Mouse (Mus musculus) kidney, postnatal 14 days (tissue): ENCODE measurements around the gene Stx1a.

ENCODE experiments used
- DNase-seq: peaks from one replicate; pipeline ENCODE4 v3.0.0; 2022; ENCODE audit warnings: mixed read lengths

Stx1a gene

DNA sequence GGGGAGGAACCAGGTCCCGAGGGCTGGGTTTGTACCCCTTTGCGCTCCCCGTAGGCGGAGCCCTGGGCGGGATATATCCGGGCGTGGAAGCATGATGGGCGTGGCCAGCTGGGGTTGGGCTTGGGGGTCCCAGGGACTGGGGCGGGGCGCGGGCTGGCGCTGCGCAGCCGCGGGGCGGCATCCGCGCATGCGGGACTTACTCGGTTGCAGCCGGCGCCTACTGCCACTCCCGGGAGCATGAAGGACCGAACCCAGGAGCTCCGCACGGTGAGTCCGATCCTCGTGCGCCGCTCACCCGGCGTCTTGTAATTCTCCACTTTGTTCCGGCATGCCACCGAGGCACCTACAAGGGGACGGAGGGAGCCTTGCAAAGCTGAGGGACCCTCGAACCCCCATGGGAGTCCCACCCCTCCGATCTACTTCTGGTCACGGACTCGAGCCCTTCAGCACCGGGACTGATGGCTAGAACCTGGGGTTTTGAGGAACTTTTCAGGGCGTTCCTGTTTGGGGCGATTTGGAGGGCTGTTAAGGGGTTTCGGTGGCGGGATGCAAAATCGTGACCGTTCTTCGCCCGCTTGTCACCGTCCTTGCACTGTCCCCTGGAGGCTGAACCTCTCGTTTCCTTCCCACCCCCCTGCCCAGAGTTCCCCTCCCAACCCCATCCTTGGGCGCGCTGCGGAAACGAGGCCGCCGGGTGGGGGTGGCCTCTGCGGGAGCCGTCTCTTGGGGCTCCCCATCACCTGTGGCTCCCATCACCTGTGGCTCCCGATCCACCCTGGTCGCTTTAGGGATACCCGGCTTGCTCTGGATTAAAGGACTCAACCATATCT is at the start of gene Stx1a:
Gene Stx1a (plus strand): TSS at position 139 of the 830 bp plus-strand sequence.
- DNase-seq = peak; percentile 94

DNA sequence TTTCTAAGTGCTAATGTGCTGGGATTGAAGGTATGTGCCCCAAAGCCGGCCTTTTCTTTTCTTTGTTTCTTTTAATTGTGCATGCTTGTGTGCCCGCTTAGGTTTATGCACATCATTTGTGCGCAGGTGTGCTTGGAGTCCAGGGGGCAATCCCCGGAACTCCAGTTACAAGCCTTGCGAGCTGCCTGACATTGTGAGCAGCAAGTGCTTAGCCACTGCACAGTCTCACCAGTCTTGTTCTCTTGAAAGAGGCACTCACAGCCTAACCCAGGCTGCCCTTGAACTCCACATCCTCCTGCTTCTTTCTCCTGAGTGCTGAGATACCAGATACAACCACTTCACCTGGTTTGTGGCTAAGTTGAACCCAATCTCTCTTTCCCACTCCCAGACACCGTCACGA is 49.8 kb upstream of the Stx1a start:
- DNase-seq = no peak

- no peak for DNase-seq
These were observed 49.0 kb upstream of the Stx1a start for GRCm38 (mm10) chr5:134974294-134974693.

DNA sequence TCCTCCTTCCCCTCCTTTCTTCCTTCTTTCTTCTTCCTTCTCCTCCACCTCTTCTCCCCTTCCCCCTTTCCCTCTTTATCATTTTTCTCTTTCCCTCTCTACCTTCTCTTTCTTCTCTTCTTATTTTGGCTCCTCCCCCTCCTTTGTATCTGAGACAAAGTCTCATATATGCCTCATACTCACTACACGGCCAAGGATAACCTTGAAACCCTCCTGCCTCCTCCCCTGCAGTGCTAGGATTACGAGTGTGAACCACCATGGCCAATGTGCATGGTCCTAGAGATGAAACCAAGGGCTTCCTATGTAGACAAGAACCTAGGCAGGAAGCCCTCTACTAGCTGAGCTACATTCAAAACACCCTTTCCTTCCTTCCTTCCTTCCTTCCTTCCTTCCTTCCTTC is 48.4 kb upstream of the Stx1a start:
- DNase-seq = no peak

- DNase-seq = no peak
These were observed 47.1 kb upstream of the Stx1a start for GRCm38 (mm10) chr5:134976164-134976563.

GRCm38 (mm10) chr5:134976577-134977250 is 46.6 kb upstream of the Stx1a start:
- DNase-seq = no peak

DNA sequence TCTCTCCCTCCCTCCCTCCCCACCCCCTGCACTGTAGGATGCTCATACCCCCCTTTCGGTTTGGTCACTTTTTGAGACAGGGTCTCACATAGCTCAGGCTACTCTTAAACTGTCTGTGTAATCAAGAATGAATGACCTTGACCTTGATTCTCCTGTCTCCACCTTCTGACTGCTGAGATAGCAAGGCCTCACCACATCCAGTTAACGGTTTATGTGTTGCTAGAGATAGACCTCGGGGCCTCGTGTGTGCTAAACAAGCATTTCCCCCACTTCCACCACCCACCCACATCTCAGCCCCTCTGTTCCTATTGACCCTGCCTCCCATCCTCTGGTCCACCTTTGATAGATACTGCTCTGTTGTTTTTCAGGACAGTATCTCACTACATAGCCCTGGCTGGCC is 45.4 kb upstream of the Stx1a start:
- DNase-seq = no peak

GRCm38 (mm10) chr5:134981149-134981548 is 42.1 kb upstream of the Stx1a start:
- no peak for DNase-seq

GRCm38 (mm10) chr5:134983111-134983510 is 40.2 kb upstream of the Stx1a start:
- DNase-seq = no peak

DNA sequence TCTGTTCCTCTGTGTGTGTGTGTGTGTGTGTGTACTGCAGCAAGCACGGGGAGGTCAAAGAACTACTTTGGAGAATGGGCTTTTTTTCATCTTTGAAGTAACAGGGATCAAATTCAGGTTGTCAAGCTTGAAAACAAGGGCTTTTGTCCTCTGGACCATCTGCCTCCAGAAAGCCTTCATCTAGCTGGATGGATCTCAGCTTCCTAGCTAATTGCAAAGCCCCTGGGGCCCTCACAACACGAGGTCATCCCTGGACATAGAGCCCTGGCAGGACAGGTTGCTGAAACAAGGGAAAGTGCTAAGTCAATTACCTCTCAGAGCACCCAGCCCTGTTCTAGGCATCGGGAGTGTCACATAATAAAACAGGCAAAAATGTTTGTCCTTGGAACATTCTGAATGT is 39.5 kb upstream of the Stx1a start:
- DNase-seq = no peak

DNA sequence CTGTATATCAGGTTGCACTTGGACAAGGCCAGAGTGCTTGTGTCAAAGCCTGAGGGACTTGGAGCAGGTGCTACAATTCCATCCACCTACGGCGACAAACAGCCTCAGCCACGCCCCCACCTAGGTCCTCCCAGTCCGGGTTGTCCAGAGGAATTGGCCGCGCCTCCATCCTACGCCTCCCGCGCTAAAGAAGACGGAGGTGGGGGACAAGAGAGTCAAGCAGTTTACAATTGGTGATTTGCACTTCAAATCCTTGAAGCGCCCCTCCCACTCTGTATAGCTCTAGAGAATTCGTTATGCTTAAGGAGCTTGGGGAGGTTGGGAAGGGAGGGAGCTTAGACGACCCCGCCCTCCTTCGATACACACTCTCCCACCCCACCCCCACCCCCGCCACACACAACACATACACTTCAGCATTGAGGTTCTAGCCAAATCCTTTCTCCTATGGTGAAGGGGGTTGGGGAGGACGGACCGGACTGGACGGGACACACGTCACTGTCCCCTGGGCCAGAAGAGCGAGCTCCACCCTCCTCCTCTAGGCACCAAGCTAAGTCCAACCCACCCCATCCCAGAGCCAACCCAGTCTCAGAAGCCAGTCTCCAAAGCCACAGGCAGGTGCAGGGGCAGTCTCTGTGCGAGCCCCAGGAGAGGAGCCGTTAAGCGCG is 37.5 kb upstream of the Stx1a start, which contains the start of gene Cldn3:
Gene Cldn3 (plus strand): TSS at position 582 of the 665 bp plus-strand sequence.
- DNase-seq = peak; percentile 80

DNA sequence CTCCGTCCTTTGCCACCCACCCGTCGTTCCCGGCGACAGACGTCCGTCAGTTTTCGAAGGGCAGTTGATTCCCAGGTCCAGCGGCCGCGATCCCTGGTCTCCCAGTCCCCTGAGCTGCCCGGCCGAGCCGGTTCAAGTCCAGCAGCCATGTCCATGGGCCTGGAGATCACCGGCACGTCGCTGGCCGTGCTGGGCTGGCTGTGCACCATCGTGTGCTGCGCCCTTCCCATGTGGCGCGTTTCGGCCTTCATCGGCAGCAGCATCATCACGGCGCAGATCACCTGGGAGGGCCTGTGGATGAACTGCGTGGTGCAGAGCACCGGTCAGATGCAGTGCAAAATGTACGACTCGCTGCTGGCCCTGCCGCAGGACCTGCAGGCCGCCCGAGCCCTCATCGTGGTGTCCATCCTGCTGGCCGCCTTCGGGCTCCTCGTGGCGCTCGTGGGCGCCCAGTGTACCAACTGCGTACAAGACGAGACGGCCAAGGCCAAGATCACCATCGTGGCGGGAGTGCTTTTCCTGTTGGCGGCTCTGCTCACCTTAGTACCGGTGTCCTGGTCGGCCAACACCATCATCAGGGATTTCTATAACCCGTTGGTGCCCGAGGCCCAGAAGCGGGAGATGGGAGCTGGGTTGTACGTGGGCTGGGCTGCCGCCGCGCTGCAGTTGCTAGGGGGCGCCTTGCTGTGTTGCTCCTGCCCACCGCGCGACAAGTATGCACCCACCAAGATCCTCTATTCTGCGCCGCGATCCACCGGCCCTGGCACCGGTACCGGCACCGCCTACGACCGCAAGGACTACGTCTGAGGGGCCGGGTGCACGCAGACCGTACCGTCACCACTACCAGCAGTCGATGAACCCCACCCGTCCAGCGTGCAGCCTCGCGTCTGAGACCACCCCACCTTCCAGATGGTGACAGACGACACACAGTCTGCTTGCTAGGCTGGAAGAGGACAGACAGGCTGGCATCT is 36.7 kb upstream of the Stx1a start:
- no peak for DNase-seq

DNA sequence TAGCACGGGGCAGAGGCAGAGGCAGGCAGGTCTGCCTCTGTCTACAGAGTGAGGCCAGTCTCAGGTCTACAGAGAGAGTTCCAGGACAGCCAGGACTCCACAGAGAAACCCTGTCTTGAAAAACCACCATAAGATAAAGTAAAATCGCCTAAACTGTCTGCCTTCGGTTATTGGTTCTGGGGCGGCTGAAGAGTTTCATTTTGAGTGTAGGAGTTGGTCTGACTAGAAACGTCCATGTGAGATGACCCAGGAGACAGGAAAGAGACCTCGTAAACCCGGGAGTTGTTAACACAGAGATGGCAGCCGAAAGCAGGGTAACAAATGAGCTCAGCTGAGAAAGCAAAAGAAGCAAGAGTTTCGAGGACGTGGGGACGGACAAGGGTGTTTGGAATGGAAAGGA is 34.1 kb upstream of the Stx1a start:
- no peak for DNase-seq

GRCm38 (mm10) chr5:134989741-134990140 is 33.5 kb upstream of the Stx1a start:
- DNase-seq = no peak

- DNase-seq = no peak
These were observed 30.7 kb upstream of the Stx1a start for GRCm38 (mm10) chr5:134992566-134992965.

GRCm38 (mm10) chr5:134998359-134998758 is 24.9 kb upstream of the Stx1a start:
- DNase-seq = no peak

GRCm38 (mm10) chr5:134999797-135000196 is 23.5 kb upstream of the Stx1a start:
- no peak for DNase-seq

DNA sequence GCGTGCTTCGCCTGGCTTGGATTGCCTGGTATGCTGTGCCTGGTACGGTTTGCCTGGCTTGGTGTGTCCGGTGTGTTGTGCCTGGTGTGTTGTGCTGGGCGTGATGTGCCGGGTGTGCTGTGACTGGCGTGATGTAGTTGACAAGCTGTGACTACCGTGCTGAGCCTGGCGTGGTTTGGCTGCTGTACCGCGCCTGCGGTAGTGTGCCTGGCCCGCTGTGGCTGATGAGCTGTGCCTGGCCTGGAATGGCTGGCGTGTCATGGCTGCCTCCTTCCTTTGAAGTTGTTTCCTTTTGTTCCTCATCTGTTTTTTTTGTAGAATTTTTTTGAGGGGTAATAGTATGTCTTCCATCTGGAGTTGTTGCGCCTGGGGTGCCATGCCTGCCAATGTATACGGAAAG is 22.5 kb upstream of the Stx1a start:
- no peak for DNase-seq

- DNase-seq = peak; percentile 85
These were observed 22.0 kb upstream of the Stx1a start for GRCm38 (mm10) chr5:135001309-135001708.

DNA sequence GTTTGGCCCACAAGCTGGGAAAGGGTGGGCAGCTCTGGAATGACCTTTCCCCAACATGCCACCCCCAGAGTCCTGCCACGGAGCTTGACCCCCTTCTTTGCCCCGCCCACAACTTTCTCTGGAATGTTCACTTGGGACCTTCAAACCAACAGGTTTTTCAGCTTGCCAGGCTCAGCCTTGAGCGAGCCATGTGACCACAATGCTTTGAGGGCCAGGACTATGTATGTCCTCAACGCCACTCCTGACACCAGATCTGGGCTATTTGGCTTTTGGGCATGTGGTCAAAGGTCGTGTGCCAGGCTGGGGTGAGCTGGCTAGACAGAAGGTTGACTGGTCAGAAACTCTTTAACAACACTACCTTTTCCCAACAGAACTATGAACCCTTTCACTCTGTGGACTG is 21.1 kb upstream of the Stx1a start:
- DNase-seq = peak; percentile 71

GRCm38 (mm10) chr5:135007802-135008571 is 15.3 kb upstream of the Stx1a start:
- DNase-seq = no peak
